8 mouse cellular contexts compared by ENCODE assay signal in genomic region chr5:135465833-135466291, GRCm38 (mm10).
DNase-seq lines count a peak whose midpoint lies in the region; ATAC-seq and TF ChIP-seq lines count a peak whose summit lies in the region.

No protein-coding gene starts in this region.

- H3K4me1 ChIP-seq in forebrain, embryonic 15.5 days = peaks cover 10% of the 10 kb centered on the region; the same call in 1 of the 2 replicates
- peaks cover 9% of the 10 kb centered on the region for H3K4me1 ChIP-seq in midbrain, embryonic 12.5 days
- no peaks in the 10 kb centered on the region for H3K4me1 ChIP-seq in thymus, adult 2 months (replicated peaks; ENCODE audit: control insufficient read depth, insufficient read depth, low read length)

- no peak overlapping the region for H3K9ac ChIP-seq in forebrain, embryonic 15.5 days (replicated peaks)
- no peak overlapping the region for H3K9ac ChIP-seq in midbrain, embryonic 12.5 days (replicated peaks)

- H3K4me2 ChIP-seq in forebrain, embryonic 15.5 days (replicated peaks) = no peak overlapping the region
- no peak overlapping the region for H3K4me2 ChIP-seq in midbrain, embryonic 12.5 days (replicated peaks)

- no peak for ATAC-seq in forebrain, embryonic 15.5 days (replicated peaks)
- ATAC-seq in midbrain, embryonic 12.5 days (ENCODE audit: low FRiP score, low read depth) = 0 out of 2 replicates have a peak, but pooled peaks have one; percentile 34

- H3K27me3 ChIP-seq in forebrain, embryonic 15.5 days = no peaks in the 10 kb centered on the region
- H3K27me3 ChIP-seq in midbrain, embryonic 12.5 days = no peaks in the 10 kb centered on the region
- no peaks in the 10 kb centered on the region for H3K27me3 ChIP-seq in thymus, adult 2 months (ENCODE audit: control insufficient read depth, insufficient read depth, low read length)

- H3K27ac ChIP-seq in forebrain, embryonic 15.5 days (replicated peaks) = peak overlapping the region; percentile 64
- peak overlapping the region; percentile 39 for H3K27ac ChIP-seq in midbrain, embryonic 12.5 days (replicated peaks)
- H3K27ac ChIP-seq in thymus, adult 2 months (ENCODE audit: control insufficient read depth, insufficient read depth, low read length) = no peak overlapping the region

- H3K4me3 ChIP-seq in forebrain, embryonic 15.5 days = no peak overlapping the region
- H3K4me3 ChIP-seq in midbrain, embryonic 12.5 days = no peak overlapping the region
- no peak overlapping the region for H3K4me3 ChIP-seq in thymus, adult 2 months (ENCODE audit: control insufficient read depth, insufficient read depth, low read length)

- no peak for TF ChIP-seq CTCF in thymus, adult 2 months (IDR thresholded peaks at IDR 0.05; ENCODE audit: borderline replicate concordance, control insufficient read depth, extremely low read depth, insufficient read depth, low read length, poor library complexity)

- TF ChIP-seq POLR2A in thymus, adult 2 months (IDR thresholded peaks at IDR 0.05; ENCODE audit: control insufficient read depth, extremely low read depth, insufficient read depth, low read length, poor library complexity) = no peak

- H3K9me3 ChIP-seq in forebrain, embryonic 15.5 days = no peaks in the 10 kb centered on the region
- no peaks in the 10 kb centered on the region for H3K9me3 ChIP-seq in midbrain, embryonic 12.5 days

- peak; percentile 67 to 76 for DNase-seq in right cerebral cortex, postnatal 10 days (ENCODE audit: low spot score in 2 of 2)
- no peak for DNase-seq in right cerebral cortex, postnatal 4 days
- DNase-seq in heart, postnatal 4 days = peak; percentile 50
- DNase-seq in layer of hippocampus, postnatal 14 days (ENCODE audit: low spot score in 2 of 2) = peak; percentile 35 to 70
- DNase-seq in thymus, postnatal 14 days = no peak
- no peak for DNase-seq in thymus, adult 2 months

- peaks cover 3% of the 10 kb centered on the region; the same call in 1 of the 2 replicates for H3K36me3 ChIP-seq in forebrain, embryonic 15.5 days
- peaks cover 27% of the 10 kb centered on the region for H3K36me3 ChIP-seq in midbrain, embryonic 12.5 days
- H3K36me3 ChIP-seq in thymus, adult 2 months (ENCODE audit: control insufficient read depth, insufficient read depth, low read length) = no peaks in the 10 kb centered on the region

- 54% methylated on average over 7 of the region's 7 CpGs for WGBS in forebrain, embryonic 15.5 days
- WGBS in midbrain, embryonic 12.5 days = 67% methylated on average over 7 of the region's 7 CpGs
- WGBS in thymus, adult 2 months = 86% methylated on average over 7 of the region's 7 CpGs

Comparison
In these comparisons a context has a peak if more than half of its experiments do, and no peak if none do; other contexts are left out.
1. DNase-seq: peak in right cerebral cortex, postnatal 10 days (2 of 2), heart, postnatal 4 days (single experiment) and layer of hippocampus, postnatal 14 days (2 of 2); none in right cerebral cortex, postnatal 4 days (single experiment), thymus, postnatal 14 days (single experiment) and thymus, adult 2 months (single experiment).